In genomic region chr2:74451038-74451437, GRCm38 (mm10) we compare ENCODE assay signal across 13 mouse cellular contexts.
DNase-seq lines count a peak whose midpoint lies in the region; ATAC-seq lines count a peak whose summit lies in the region.
"Had no signal": no experiment of that assay in that cellular context is flagged by ENCODE, and none has a peak within 500 bp of the region (broad histone marks: within the 10 kb centered on the region; RNA-seq: fewer than 3 reads in every experiment).

No protein-coding gene starts in this region.

- no peak overlapping the region for H3K9ac ChIP-seq in kidney, embryonic 16.5 days (replicated peaks; ENCODE audit: low read length)
- H3K9ac ChIP-seq in hindbrain, embryonic 11.5 days (ENCODE audit: low read depth, low read length) = no peak overlapping the region
- no peak overlapping the region for H3K9ac ChIP-seq in limb, embryonic 15.5 days
- H3K9ac ChIP-seq: liver, embryonic 14.5 days had no signal

- no peak overlapping the region for H3K27ac ChIP-seq in kidney, embryonic 16.5 days (ENCODE audit: low read length)
- H3K27ac ChIP-seq in hindbrain, embryonic 11.5 days (ENCODE audit: low read depth, low read length) = no peak overlapping the region
- H3K27ac ChIP-seq in limb, embryonic 15.5 days = no peak overlapping the region
- H3K27ac ChIP-seq: heart, adult 2 months; kidney, postnatal 0 days; liver, embryonic 14.5 days; macrophage had no signal

- H3K4me3 ChIP-seq in kidney, embryonic 16.5 days (ENCODE audit: low read length) = no peak overlapping the region
- no peak overlapping the region for H3K4me3 ChIP-seq in hindbrain, embryonic 11.5 days (ENCODE audit: low read depth, low read length)
- no peak overlapping the region for H3K4me3 ChIP-seq in limb, embryonic 15.5 days
- H3K4me3 ChIP-seq: heart, adult 2 months had no signal

- DNase-seq in kidney, postnatal 36 days = no peak
- peak; percentile 24 for DNase-seq in hindbrain, embryonic 11.5 days (ENCODE audit: low spot score)
- peak; percentile 67 for DNase-seq in retina, embryonic 14.5 days (ENCODE audit: low spot score)
- DNase-seq in gastrocnemius, postnatal 10 days = no peak
- DNase-seq in natural killer cell, adult 2 months (ENCODE audit: low spot score in 2 of 2) = no peak
- DNase-seq in spleen, postnatal 4 days (ENCODE audit: low spot score in 2 of 2) = no peak
- DNase-seq: right cerebral cortex, postnatal 4 days had no signal

- peak overlapping the region; percentile 13; the same call in 1 of the 2 replicates for H3K4me2 ChIP-seq in kidney, embryonic 16.5 days (replicated peaks; ENCODE audit: low read depth, low read length)
- no peak overlapping the region for H3K4me2 ChIP-seq in hindbrain, embryonic 11.5 days (replicated peaks; ENCODE audit: low read depth, low read length)
- H3K4me2 ChIP-seq in limb, embryonic 15.5 days = peak overlapping the region; percentile 24; the same call in 1 of the 2 replicates

- no peaks in the 10 kb centered on the region for H3K36me3 ChIP-seq in kidney, embryonic 16.5 days (ENCODE audit: insufficient read depth, low read length)
- no peaks in the 10 kb centered on the region for H3K36me3 ChIP-seq in hindbrain, embryonic 11.5 days (ENCODE audit: control insufficient read depth, insufficient read depth, low read length)
- no peaks in the 10 kb centered on the region for H3K36me3 ChIP-seq in limb, embryonic 15.5 days

- no peaks in the 10 kb centered on the region for H3K27me3 ChIP-seq in kidney, embryonic 16.5 days (ENCODE audit: insufficient read depth, low read length)
- H3K27me3 ChIP-seq in hindbrain, embryonic 11.5 days (ENCODE audit: control insufficient read depth, insufficient read depth, low read length) = no peaks in the 10 kb centered on the region
- no peaks in the 10 kb centered on the region for H3K27me3 ChIP-seq in limb, embryonic 15.5 days

- H3K4me1 ChIP-seq in kidney, embryonic 16.5 days (ENCODE audit: insufficient read depth, low read length) = 0 out of 2 replicates have a peak, but pooled peaks cover 5% of the 10 kb centered on the region
- no peaks in the 10 kb centered on the region for H3K4me1 ChIP-seq in hindbrain, embryonic 11.5 days (replicated peaks; ENCODE audit: control insufficient read depth, insufficient read depth, low read length)
- peaks cover 13% of the 10 kb centered on the region for H3K4me1 ChIP-seq in limb, embryonic 15.5 days

- WGBS in kidney, embryonic 16.5 days = 49% methylated on average over 4 of the region's 4 CpGs
- 54% methylated on average over 4 of the region's 4 CpGs for WGBS in hindbrain, embryonic 11.5 days
- WGBS in limb, embryonic 15.5 days = 23% methylated on average over 4 of the region's 4 CpGs

- ATAC-seq in kidney, embryonic 16.5 days (ENCODE audit: low FRiP score, low TSS enrichment) = no peak
- peak; percentile 43; the same call in 1 of the 2 replicates for ATAC-seq in hindbrain, embryonic 11.5 days (ENCODE audit: low FRiP score)
- no peak for ATAC-seq in limb, embryonic 15.5 days (ENCODE audit: insufficient number of reproducible peaks, low FRiP score, low TSS enrichment, low read depth)

- H3K9me3 ChIP-seq in kidney, embryonic 16.5 days (ENCODE audit: low read length) = no peaks in the 10 kb centered on the region
- no peaks in the 10 kb centered on the region for H3K9me3 ChIP-seq in hindbrain, embryonic 11.5 days (ENCODE audit: control insufficient read depth, low read length)
- no peaks in the 10 kb centered on the region for H3K9me3 ChIP-seq in limb, embryonic 15.5 days

Comparison
In these comparisons a context has a peak if more than half of its experiments do, and no peak if none do; other contexts are left out.
1. DNase-seq: peak in hindbrain, embryonic 11.5 days (single experiment) and retina, embryonic 14.5 days (single experiment); none in kidney, postnatal 36 days (0 of 2), gastrocnemius, postnatal 10 days (single experiment), natural killer cell, adult 2 months (0 of 2) and spleen, postnatal 4 days (0 of 2).